Mouse (Mus musculus) midbrain, embryonic 10.5 days (tissue): ENCODE results near the gene Trim47. TPM values are rescaled to one million over a fixed set of nuclear protein-coding genes. Genes with fewer than 3 reads are reported as not detected.

Experiments used
- DNase-seq: peaks from one replicate; pipeline ENCODE4 v3.0.0-alpha.2; 2017; ENCODE audit warnings: low spot score
- H3K27ac ChIP-seq: fragments of 300-500 bp; sonication (generic); replicated peaks from 2 replicates; pipeline ENCODE4 v1.5.1; 2016; ENCODE audit warnings: mild to moderate bottlenecking
- H3K27me3 ChIP-seq: fragments of 300-500 bp; sonication (generic); 2 replicates; pipeline ENCODE4 v1.6.1; 2016; ENCODE audit warnings: low read depth, mild to moderate bottlenecking; ENCODE audit not compliant: poor library complexity, severe bottlenecking
- H3K36me3 ChIP-seq: fragments of 300-500 bp; sonication (generic); 2 replicates; pipeline ENCODE4 v1.6.1; 2016; ENCODE audit warnings: mild to moderate bottlenecking, moderate library complexity
- H3K4me1 ChIP-seq: fragments of 300-500 bp; sonication (generic); 2 replicates; pipeline ENCODE4 v1.6.1; 2016
- H3K4me3 ChIP-seq: fragments of 300-500 bp; sonication (generic); 2 replicates; pipeline ENCODE4 v1.5.1; 2016; ENCODE audit warnings: mild to moderate bottlenecking, moderate library complexity
- H3K9me3 ChIP-seq: fragments of 300-500 bp; sonication (generic); replicated peaks from 2 replicates; pipeline ENCODE4 v1.6.1; 2016; ENCODE audit warnings: mild to moderate bottlenecking
- WGBS: fragments of 180-500 bp; shearing (Covaris S2); methylation state at CpG from one replicate; pipeline ENCODE4 v1.1.7; 2016; 5-methylcytosine and 5-hydroxymethylcytosine counted together
- polyA plus RNA-seq: library from polyadenylated mRNA; unstranded; fragments of >200 nt; fragmentation: Nextera tagmentation; extraction: Ambion mirVana; gene quantifications from 2 replicates; pipeline ENCODE4 v1.2.1, GENCODE M21; 2016

The Trim47 gene
- polyA plus RNA-seq, 1 experiment from 2014 or later = 2.7 TPM

GRCm38 (mm10) chr11:116110131-116110530, 16.9 kb downstream of the Trim47 start:
- no peak for DNase-seq
- H3K27ac ChIP-seq = peak overlapping the region; percentile 52; the same call in 1 of the 2 replicates

GRCm38 (mm10) chr11:116109441-116110081, 17.4 kb downstream of the Trim47 start:
- no peaks in the 10 kb centered on the region for H3K36me3 ChIP-seq
- H3K27ac ChIP-seq = peak overlapping the region; percentile 52
- peaks cover 49% of the 10 kb centered on the region for H3K4me1 ChIP-seq
- peak overlapping the region; percentile 46 for H3K4me3 ChIP-seq
- no peaks in the 10 kb centered on the region for H3K9me3 ChIP-seq
- WGBS = 3% methylated on average over 70 of the region's 70 CpGs
- no peak for DNase-seq
- H3K27me3 ChIP-seq = peaks cover 81% of the 10 kb centered on the region

More at GRCm38 (mm10) chr11:116110131-116110530, 16.9 kb downstream of the Trim47 start:
- no peaks in the 10 kb centered on the region for H3K9me3 ChIP-seq
- peaks cover 47% of the 10 kb centered on the region for H3K4me1 ChIP-seq
- H3K27me3 ChIP-seq = peaks cover 75% of the 10 kb centered on the region
- WGBS = 1% methylated on average over 35 of the region's 35 CpGs
- H3K36me3 ChIP-seq = no peaks in the 10 kb centered on the region
- peak overlapping the region; percentile 46 for H3K4me3 ChIP-seq

DNA sequence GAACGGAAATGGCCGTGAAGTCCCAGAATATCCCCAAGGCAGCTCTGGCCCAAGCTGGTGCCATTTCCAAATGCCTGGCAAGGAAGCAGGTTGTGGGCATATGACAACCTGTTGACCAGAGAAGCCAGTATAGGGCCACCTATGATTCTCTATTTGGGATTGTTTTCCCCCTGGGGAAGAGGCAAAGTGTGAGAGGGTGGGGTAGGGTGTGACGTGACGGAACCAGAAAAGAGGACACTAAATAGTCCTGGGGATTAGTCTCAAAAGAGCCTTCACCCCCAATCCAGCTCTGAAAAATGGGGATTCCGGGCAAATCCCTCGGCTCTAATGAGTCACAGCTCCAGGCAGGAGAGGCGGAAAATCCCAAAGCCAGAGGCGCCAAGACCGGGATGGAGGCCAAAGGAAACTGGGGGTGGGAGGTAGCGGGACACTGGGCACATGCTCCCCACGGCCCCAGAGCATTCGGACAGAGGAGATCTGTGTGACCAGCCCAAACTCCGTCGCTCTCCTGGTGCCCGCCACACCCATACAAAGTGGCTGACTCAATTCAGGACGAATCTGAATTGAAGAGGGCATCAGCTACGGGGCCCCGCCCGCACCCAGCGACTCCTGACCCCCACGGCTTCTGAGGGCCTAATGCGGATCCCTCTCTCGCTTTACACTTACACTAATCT, 18.4 kb downstream of the Trim47 start:
- DNase-seq = no peak
- H3K4me3 ChIP-seq = peak overlapping the region; percentile 46
- WGBS = 4% methylated on average over 23 of the region's 23 CpGs

GRCm38 (mm10) chr11:116107777-116108285, 19.2 kb downstream of the Trim47 start:
- H3K4me1 ChIP-seq = peaks cover 65% of the 10 kb centered on the region
- H3K9me3 ChIP-seq = no peaks in the 10 kb centered on the region
- H3K36me3 ChIP-seq = no peaks in the 10 kb centered on the region
- no peak for DNase-seq
- WGBS = 8% methylated on average over 19 of the region's 19 CpGs
- H3K4me3 ChIP-seq = peak overlapping the region; percentile 40
- peak overlapping the region; percentile 9; the same call in 1 of the 2 replicates for H3K27ac ChIP-seq
- peaks cover 95% of the 10 kb centered on the region for H3K27me3 ChIP-seq

More for the DNA sequence above, 18.4 kb downstream of the Trim47 start:
- H3K27ac ChIP-seq = no peak overlapping the region
- H3K9me3 ChIP-seq = no peaks in the 10 kb centered on the region
- peaks cover 58% of the 10 kb centered on the region for H3K4me1 ChIP-seq
- H3K36me3 ChIP-seq = no peaks in the 10 kb centered on the region
- H3K27me3 ChIP-seq = peaks cover 91% of the 10 kb centered on the region

GRCm38 (mm10) chr11:116106963-116107776, 19.8 kb downstream of the Trim47 start:
- H3K4me1 ChIP-seq = peaks cover 69% of the 10 kb centered on the region
- no peaks in the 10 kb centered on the region for H3K9me3 ChIP-seq
- WGBS = 16% methylated on average over 13 of the region's 14 CpGs
- peak overlapping the region; percentile 40 for H3K4me3 ChIP-seq
- no peak for DNase-seq
- H3K27me3 ChIP-seq = peaks cover 90% of the 10 kb centered on the region
- no peaks in the 10 kb centered on the region for H3K36me3 ChIP-seq
- peak overlapping the region; percentile 9; the same call in 1 of the 2 replicates for H3K27ac ChIP-seq

DNA sequence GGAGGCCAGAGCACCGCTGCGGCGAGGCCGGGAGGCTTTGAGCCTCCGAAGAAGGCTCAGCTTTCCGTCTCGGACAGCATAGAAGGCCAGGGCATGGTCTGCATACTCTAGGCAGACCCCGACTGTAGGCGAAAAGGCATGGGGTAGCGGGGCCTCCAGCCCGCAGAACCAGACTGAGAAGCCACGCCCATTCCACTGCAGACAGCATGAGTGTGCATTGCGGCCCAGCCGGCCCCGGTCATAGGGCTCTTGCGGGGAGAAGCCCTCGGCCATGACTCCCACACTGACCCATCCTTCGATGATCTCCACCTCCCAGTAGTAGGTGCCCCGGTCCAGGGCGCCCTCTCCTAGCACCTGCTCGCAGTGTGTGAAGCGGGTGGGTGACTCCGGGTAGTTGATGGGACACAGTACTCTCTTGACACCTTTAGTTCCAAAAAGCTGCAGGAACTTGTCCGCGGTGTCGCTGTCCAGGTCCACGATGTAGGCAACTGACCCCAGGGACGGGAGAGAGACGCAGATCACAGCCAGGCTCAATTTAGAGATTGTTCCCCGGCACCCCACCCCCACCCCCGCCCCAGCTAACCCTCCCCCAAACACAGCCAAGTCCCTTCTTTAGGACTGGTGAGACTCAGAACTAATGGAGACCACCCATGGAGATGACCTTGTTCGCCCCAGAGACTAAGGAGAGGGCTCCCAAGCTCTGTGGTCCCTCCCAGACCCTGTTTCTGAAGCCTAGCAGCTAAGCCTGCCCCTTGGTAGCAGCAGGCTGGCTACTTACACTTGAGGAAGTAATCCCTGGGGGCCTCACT, 20.7 kb downstream of the Trim47 start:
- Histone ChIP-seq H3K36me3 (no peaks in the 10 kb centered on the region), H3K9me3 (no peaks in the 10 kb centered on the region), H3K27ac (peak overlapping the region; percentile 69), H3K4me3 (peak overlapping the region; percentile 40), H3K4me1 (peaks cover 77% of the 10 kb centered on the region), H3K27me3 (peaks cover 82% of the 10 kb centered on the region)
- WGBS = 26% methylated on average over 32 of the region's 32 CpGs
- DNase-seq = peak; percentile 51

GRCm38 (mm10) chr11:116105065-116105464, 21.9 kb downstream of the Trim47 start:
- Histone ChIP-seq H3K4me1 (peaks cover 77% of the 10 kb centered on the region), H3K27ac (peak overlapping the region; percentile 69; the same call in 1 of the 2 replicates), H3K27me3 (peaks cover 69% of the 10 kb centered on the region), H3K9me3 (no peaks in the 10 kb centered on the region), H3K36me3 (no peaks in the 10 kb centered on the region), H3K4me3 (no peak overlapping the region)
- DNase-seq = no peak
- whole genome bisulfite sequencing = 98% methylated on average over 2 of the region's 2 CpGs

DNA sequence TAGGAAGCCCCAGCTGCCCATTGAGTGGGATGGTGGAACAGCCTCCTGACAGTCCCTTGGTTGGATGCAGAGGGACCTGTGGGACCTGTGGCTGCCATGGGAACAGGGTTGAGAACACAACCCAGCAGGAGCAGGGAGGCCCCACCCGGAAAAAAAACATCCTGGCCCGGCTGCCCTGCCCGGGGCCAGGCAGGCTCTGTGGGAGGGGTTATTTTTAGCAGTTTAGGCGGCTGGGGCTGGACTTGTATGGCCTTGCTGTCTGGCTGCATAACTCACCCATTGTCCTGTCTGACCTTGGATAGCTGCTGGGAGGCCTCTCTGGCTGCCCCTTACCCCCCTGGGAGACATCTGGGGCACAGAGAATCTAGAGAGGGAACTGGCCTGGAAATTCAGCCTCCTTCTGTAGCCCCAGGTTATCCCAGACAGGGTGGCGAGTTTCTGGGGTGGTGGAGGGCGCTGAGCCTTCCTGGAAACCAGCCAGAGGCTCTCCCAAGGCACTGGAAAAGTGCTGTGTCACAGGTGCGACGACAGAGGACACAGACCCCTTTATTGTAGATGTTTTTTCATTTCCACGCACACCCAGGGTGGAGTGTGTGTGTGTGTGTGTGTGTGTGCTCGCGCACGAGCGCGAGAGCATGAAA, 22.9 kb downstream of the Trim47 start:
- Histone ChIP-seq H3K27me3 (peaks cover 59% of the 10 kb centered on the region), H3K9me3 (no peaks in the 10 kb centered on the region), H3K36me3 (no peaks in the 10 kb centered on the region), H3K4me3 (no peak overlapping the region), H3K27ac (peak overlapping the region; percentile 72), H3K4me1 (peaks cover 68% of the 10 kb centered on the region)
- 52% methylated on average over 14 of the region's 14 CpGs for WGBS
- DNase-seq = peak; percentile 51

DNA sequence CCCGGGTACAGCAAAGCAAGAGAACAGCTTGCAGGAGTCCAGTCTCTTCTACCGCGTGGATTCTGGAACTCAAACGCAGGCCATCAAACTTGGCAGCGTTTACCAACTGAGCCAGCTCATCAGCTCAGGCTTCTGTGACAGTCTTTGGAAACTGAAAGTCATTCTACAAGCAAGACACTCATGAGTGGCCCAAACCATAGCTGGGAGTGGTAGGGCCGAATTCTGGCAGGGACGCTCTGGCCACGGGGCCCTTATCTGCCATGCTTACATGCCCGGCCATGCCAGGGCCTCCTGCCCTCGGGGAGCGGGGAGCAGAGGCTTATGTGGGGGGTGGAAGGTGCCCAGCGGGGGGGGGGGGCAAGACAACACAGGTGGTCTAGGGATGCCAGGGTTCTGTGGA, 23.4 kb downstream of the Trim47 start:
- Histone ChIP-seq H3K4me1 (peaks cover 65% of the 10 kb centered on the region), H3K4me3 (no peak overlapping the region), H3K27me3 (peaks cover 54% of the 10 kb centered on the region), H3K27ac (peak overlapping the region; percentile 72), H3K9me3 (no peaks in the 10 kb centered on the region), H3K36me3 (no peaks in the 10 kb centered on the region)
- no peak for DNase-seq
- 89% methylated on average over 11 of the region's 12 CpGs for WGBS

- H3K4me1 ChIP-seq = peaks cover 55% of the 10 kb centered on the region
- no peak overlapping the region for H3K4me3 ChIP-seq
Observed at GRCm38 (mm10) chr11:116102472-116102871, 24.5 kb downstream of the Trim47 start.

GRCm38 (mm10) chr11:116101931-116102381, 25.1 kb downstream of the Trim47 start:
- H3K9me3 ChIP-seq = no peaks in the 10 kb centered on the region; the same call in 1 of the 2 replicates
- H3K4me3 ChIP-seq = no peak overlapping the region
- DNase-seq = peak; percentile 33
- H3K36me3 ChIP-seq = no peaks in the 10 kb centered on the region
- H3K4me1 ChIP-seq = peaks cover 50% of the 10 kb centered on the region
- H3K27ac ChIP-seq = peak overlapping the region; percentile 84
- 44% methylated on average over 11 of the region's 11 CpGs for WGBS
- peaks cover 38% of the 10 kb centered on the region for H3K27me3 ChIP-seq

More at GRCm38 (mm10) chr11:116102472-116102871, 24.5 kb downstream of the Trim47 start:
- no peak for DNase-seq
- Histone ChIP-seq H3K36me3 (no peaks in the 10 kb centered on the region), H3K27ac (peak overlapping the region; percentile 84), H3K9me3 (no peaks in the 10 kb centered on the region), H3K27me3 (peaks cover 43% of the 10 kb centered on the region)
- WGBS = 61% methylated on average over 3 of the region's 4 CpGs
